25 mouse cellular contexts compared by ENCODE assay signal in genomic region chr3:96825261-96825660, GRCm38 (mm10). TPM values are rescaled to one million over a fixed set of nuclear protein-coding genes. Genes with fewer than 3 reads are reported as not detected.
DNase-seq lines count a peak whose midpoint lies in the region; TF ChIP-seq lines count a peak whose summit lies in the region.
"Had no signal": no experiment of that assay in that cellular context is flagged by ENCODE, and none has a peak within 500 bp of the region (broad histone marks: within the 10 kb centered on the region; RNA-seq: fewer than 3 reads in every experiment).

No protein-coding gene starts in this region.

- TF ChIP-seq CTCF in E14TG2a.4 (conservative IDR thresholded peaks at IDR 0.05; ENCODE audit: low read length) = no peak
- no peak for TF ChIP-seq CTCF in small intestine, adult 2 months (IDR thresholded peaks at IDR 0.05; ENCODE audit: extremely low read depth, insufficient read length, insufficient replicate concordance, low read depth, low read length)

- WGBS in small intestine, adult 2 months = 72% methylated on average over 11 of the region's 11 CpGs

- no peaks in the 10 kb centered on the region; the same call in 1 of the 2 replicates for H3K9me3 ChIP-seq in E14TG2a.4 (ENCODE audit: low read length)
- H3K9me3 ChIP-seq: embryonic facial prominence, embryonic 10.5 days; embryonic facial prominence, embryonic 12.5 days; forebrain, embryonic 13.5 days; forebrain, embryonic 15.5 days; G1E had no signal

- H3K27ac ChIP-seq in small intestine, adult 2 months (ENCODE audit: insufficient read depth, low read depth, low read length) = no peak overlapping the region
- H3K27ac ChIP-seq: embryonic facial prominence, embryonic 10.5 days; embryonic facial prominence, embryonic 12.5 days; forebrain, embryonic 13.5 days; forebrain, embryonic 15.5 days had no signal

- H3K27me3 ChIP-seq in E14TG2a.4 (ENCODE audit: insufficient read depth, low read length) = 0 out of 2 replicates have a peak, but pooled peaks cover 3% of the 10 kb centered on the region
- H3K27me3 ChIP-seq in small intestine, adult 2 months (ENCODE audit: control insufficient read depth, insufficient read depth, low read length) = no peaks in the 10 kb centered on the region
- H3K27me3 ChIP-seq: embryonic facial prominence, embryonic 12.5 days; forebrain, embryonic 13.5 days; forebrain, embryonic 15.5 days; Patski had no signal

- TF ChIP-seq POLR2A in small intestine, adult 2 months (IDR thresholded peaks at IDR 0.05; ENCODE audit: low read depth, low read length) = no peak

- no peaks in the 10 kb centered on the region for H3K36me3 ChIP-seq in E14TG2a.4 (ENCODE audit: insufficient read depth, low read length)
- no peaks in the 10 kb centered on the region for H3K36me3 ChIP-seq in small intestine, adult 2 months (ENCODE audit: control insufficient read depth, insufficient read depth, low read length)
- H3K36me3 ChIP-seq: embryonic facial prominence, embryonic 10.5 days; embryonic facial prominence, embryonic 12.5 days; forebrain, embryonic 15.5 days; G1E had no signal

- H3K4me1 ChIP-seq in E14TG2a.4 (replicated peaks; ENCODE audit: low read depth, low read length) = peaks cover 39% of the 10 kb centered on the region
- H3K4me1 ChIP-seq in small intestine, adult 2 months (ENCODE audit: control insufficient read depth, insufficient read depth, insufficient read length, low read length) = peaks cover 30% of the 10 kb centered on the region
- H3K4me1 ChIP-seq: embryonic facial prominence, embryonic 12.5 days; forebrain, embryonic 15.5 days had no signal

- 0 out of 2 replicates have a peak overlapping the region, but pooled peaks have one; percentile 13 for H3K4me3 ChIP-seq in E14TG2a.4 (replicated peaks; ENCODE audit: low read length)
- H3K4me3 ChIP-seq in small intestine, adult 2 months (ENCODE audit: low read depth, low read length) = peak overlapping the region; percentile 42; the same call in 1 of the 2 replicates
- H3K4me3 ChIP-seq: embryonic facial prominence, embryonic 10.5 days; embryonic facial prominence, embryonic 12.5 days; forebrain, embryonic 13.5 days; forebrain, embryonic 15.5 days had no signal

- peak; percentile 13 for DNase-seq in kidney, adult 18-20 months
- no peak for DNase-seq in kidney, postnatal 14 days
- DNase-seq in kidney, adult 9 months = peak; percentile 12
- DNase-seq in kidney, postnatal 10 days = no peak
- no peak for DNase-seq in spleen, adult 18-20 months
- DNase-seq: adrenal gland, adult 8-10 months; adrenal gland, postnatal 14 days; adrenal gland, postnatal 36 days; cerebellum, adult 11-12 months; cerebellum, adult 2 months; cerebellum, adult 9-10 months; cerebellum, postnatal 10 days; cerebellum, postnatal 25 days had no signal

RNA-seq across cellular contexts. Expression of gene Pdzk1, which starts 3.8 kb away (rescaled TPM):
- polyA plus RNA-seq in small intestine, adult 2 months (2012; rRNA removed) = 11.4 and 58.3 TPM in 2 replicates
- polyA plus RNA-seq: C2C12; embryonic facial prominence, embryonic 12.5 days; embryonic facial prominence, embryonic 14.5 days; forebrain, embryonic 11.5 days; forebrain, embryonic 13.5 days had no signal

RNA-seq across cellular contexts. Expression of gene Cd160, which starts 3.9 kb away (rescaled TPM):
- polyA plus RNA-seq in small intestine, adult 2 months (2012; rRNA removed) = 2.4 and 3.4 TPM in 2 replicates
- polyA plus RNA-seq: cerebellum, adult 2 months; cortical plate, adult 2 months; forebrain, embryonic 11.5 days had no signal

Comparison
In these comparisons a context has a peak if more than half of its experiments do, and no peak if none do; other contexts are left out.
1. DNase-seq: peak in kidney, adult 18-20 months (single experiment) and kidney, adult 9 months (single experiment); none in kidney, postnatal 14 days (single experiment), kidney, postnatal 10 days (single experiment) and spleen, adult 18-20 months (0 of 2).